Mouse (Mus musculus): ENCODE results near the gene Mcam.

DNA sequence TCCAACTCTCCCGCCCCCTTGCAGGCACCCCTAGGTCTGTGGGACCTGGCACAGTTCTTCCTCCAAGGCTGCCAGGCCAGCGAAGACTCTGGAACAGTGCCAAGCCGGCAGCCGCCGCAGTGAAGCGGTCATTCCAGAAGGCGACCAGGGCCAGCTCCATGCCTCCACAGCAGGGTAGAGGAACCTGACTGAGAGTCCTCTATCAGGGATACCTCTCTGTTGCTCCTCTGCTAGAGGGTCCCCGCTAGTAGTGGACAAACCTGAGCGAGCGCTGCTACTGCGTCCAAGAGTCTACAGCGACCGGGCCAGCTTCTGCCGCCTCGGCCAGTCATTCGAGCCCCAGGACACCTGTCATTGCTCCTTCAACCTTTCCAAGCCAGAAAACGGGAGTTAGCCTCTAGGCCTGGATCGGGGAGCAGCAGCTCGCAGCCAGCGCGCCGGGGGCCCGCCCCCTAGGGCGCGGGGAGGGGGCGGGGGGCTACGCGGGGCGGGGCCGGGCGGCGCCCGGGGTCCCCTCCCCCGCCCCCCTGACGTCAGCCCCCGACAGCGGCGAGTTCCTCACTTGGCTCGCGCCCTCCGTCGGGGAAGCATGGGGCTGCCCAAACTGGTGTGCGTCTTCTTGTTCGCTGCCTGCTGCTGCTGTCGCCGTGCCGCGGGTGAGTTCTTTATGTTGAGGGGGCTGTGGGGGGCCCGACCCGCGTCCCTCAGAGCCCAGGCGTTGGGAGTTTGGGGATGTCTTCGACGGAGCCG lies at the start of gene Mcam:
- no peak for TF ChIP-seq CTCF (IDR thresholded peaks at IDR 0.05; ENCODE audit: borderline replicate concordance, control insufficient read depth, extremely low read depth, insufficient read depth, low read length, poor library complexity)
- no peak for TF ChIP-seq POLR2A (IDR thresholded peaks at IDR 0.05; ENCODE audit: control insufficient read depth, extremely low read depth, insufficient read depth, low read length, poor library complexity)
